Mouse (Mus musculus) urinary bladder, postnatal 4 days (tissue): ENCODE results near the gene Nkd2.
A peak's percentile ranks its signal among the peaks of the same experiment; 100 is the strongest.

ENCODE experiments used
- DNase-seq, 2 experiments: peaks; one replicate each; pipeline ENCODE4 v3.0.0; 2021 to 2022; ENCODE audit warnings: low spot score in 2 of 2

Gene Nkd2

GRCm38 (mm10) chr13:73847465-73847836 is at the start of gene Nkd2:
Nkd2 (minus strand) TSS chr13:73847631.
- DNase-seq, result peak; percentile 76 to 87

GRCm38 (mm10) chr13:73892493-73893178 is 45.2 kb upstream of the Nkd2 start:
- no peak for DNase-seq

- peak; percentile 81 to 85 for DNase-seq
These were observed 40.0 kb upstream of the Nkd2 start for GRCm38 (mm10) chr13:73887415-73887874.

GRCm38 (mm10) chr13:73886601-73887000 is 39.2 kb upstream of the Nkd2 start:
- no peak for DNase-seq

- DNase-seq, result no peak
These were observed 38.6 kb upstream of the Nkd2 start for GRCm38 (mm10) chr13:73886066-73886465.

GRCm38 (mm10) chr13:73885656-73886055 is 38.2 kb upstream of the Nkd2 start:
- no peak for DNase-seq

- no peak for DNase-seq
These were observed 33.9 kb upstream of the Nkd2 start for GRCm38 (mm10) chr13:73881347-73881746.

GRCm38 (mm10) chr13:73879824-73880223 is 32.4 kb upstream of the Nkd2 start:
- DNase-seq, result peak in 1 of 2 experiments; percentile 67

- no peak for DNase-seq
These were observed 24.7 kb upstream of the Nkd2 start for GRCm38 (mm10) chr13:73872159-73872558.

GRCm38 (mm10) chr13:73846589-73847464 is 604 bp downstream of the Nkd2 start:
- no peak for DNase-seq

GRCm38 (mm10) chr13:73842696-73843095 is 4.7 kb downstream of the Nkd2 start:
- no peak for DNase-seq

- no peak for DNase-seq
These were observed 7.7 kb downstream of the Nkd2 start for GRCm38 (mm10) chr13:73839740-73840139.

GRCm38 (mm10) chr13:73839137-73839548 is 8.3 kb downstream of the Nkd2 start:
- no peak for DNase-seq

GRCm38 (mm10) chr13:73837708-73838107 is 9.7 kb downstream of the Nkd2 start:
- no peak for DNase-seq

- no peak for DNase-seq
These were observed 10.9 kb downstream of the Nkd2 start for GRCm38 (mm10) chr13:73836491-73836890.

- no peak for DNase-seq
These were observed 11.6 kb downstream of the Nkd2 start for GRCm38 (mm10) chr13:73835791-73836190.

- DNase-seq, result no peak
These were observed 13.6 kb downstream of the Nkd2 start for GRCm38 (mm10) chr13:73833809-73834208.

- peak in 1 of 2 experiments; percentile 76 for DNase-seq
These were observed 15.9 kb downstream of the Nkd2 start for GRCm38 (mm10) chr13:73831486-73831885.

GRCm38 (mm10) chr13:73827243-73827642 is 20.2 kb downstream of the Nkd2 start:
- no peak for DNase-seq

GRCm38 (mm10) chr13:73823711-73824110 is 23.7 kb downstream of the Nkd2 start:
- no peak for DNase-seq

- peak in 1 of 2 experiments; percentile 66 for DNase-seq
These were observed 25.1 kb downstream of the Nkd2 start for GRCm38 (mm10) chr13:73822187-73822800.

GRCm38 (mm10) chr13:73821251-73821650 is 26.2 kb downstream of the Nkd2 start:
- DNase-seq, result no peak
